Mouse (Mus musculus) midbrain, postnatal 0 days (tissue): ENCODE data around the gene Hagh. TPM values are rescaled to one million over a fixed set of nuclear protein-coding genes. Genes with fewer than 3 reads are reported as not detected.

Experiments used
- ATAC-seq: fragments of 200-750 bp; cut with Nextera tagmentation; 2 replicates; pipeline ENCODE4 v1.8.0; 2017; ENCODE audit warnings: moderate number of reproducible peaks, mild to moderate bottlenecking, moderate TSS enrichment, moderate library complexity; ENCODE audit not compliant: low FRiP score
- DNase-seq: peaks from one replicate; pipeline ENCODE4 v3.0.0-alpha.2; 2015; ENCODE audit warnings: low spot score
- H3K27ac ChIP-seq: fragments of 300-500 bp; sonication (generic); 2 replicates; pipeline ENCODE4 v1.5.1; 2014; ENCODE audit warnings: low read depth, mild to moderate bottlenecking, low read length, mixed read lengths
- H3K27me3 ChIP-seq: fragments of 300-500 bp; sonication (generic); 2 replicates; pipeline ENCODE4 v1.6.1; 2014; ENCODE audit warnings: low read length, control low read depth, mixed read lengths; ENCODE audit not compliant: insufficient read depth
- H3K36me3 ChIP-seq: fragments of 300-500 bp; sonication (generic); 2 replicates; pipeline ENCODE4 v1.6.1; 2014; ENCODE audit warnings: low read length, control low read depth, mixed read lengths; ENCODE audit not compliant: insufficient read depth
- H3K4me1 ChIP-seq: fragments of 300-500 bp; sonication (generic); 2 replicates; pipeline ENCODE4 v1.6.1; 2014; ENCODE audit warnings: mild to moderate bottlenecking, control low read depth, antibody characterized with exemption, low read length, mixed read lengths; ENCODE audit not compliant: insufficient read depth
- H3K4me2 ChIP-seq: fragments of 300-500 bp; sonication (generic); 2 replicates; pipeline ENCODE4 v1.6.1; 2014; ENCODE audit warnings: low read depth, mild to moderate bottlenecking, low read length, mixed read lengths; ENCODE audit not compliant: poor library complexity, severe bottlenecking
- H3K4me3 ChIP-seq: fragments of 300-500 bp; sonication (generic); 2 replicates; pipeline ENCODE4 v1.5.1; 2014; ENCODE audit warnings: low read depth, mild to moderate bottlenecking, low read length, moderate library complexity
- H3K9ac ChIP-seq: fragments of 300-500 bp; sonication (generic); replicated peaks from 2 replicates; pipeline ENCODE4 v1.6.1; 2014; ENCODE audit warnings: mild to moderate bottlenecking, low read length, moderate library complexity, mixed read lengths; ENCODE audit not compliant: poor library complexity, severe bottlenecking
- H3K9me3 ChIP-seq: fragments of 300-500 bp; sonication (generic); 2 replicates; pipeline ENCODE4 v1.6.1; 2016; ENCODE audit warnings: low read length, control low read depth
- CTCF ChIP-seq: IDR thresholded peaks from 2 replicates; pipeline ENCODE4 v1.5.1; 2016; ENCODE audit warnings: antibody characterized with exemption, mild to moderate bottlenecking
- WGBS: fragments of 180-500 bp; shearing (Covaris S2); extraction: QIAGEN DNeasy Blood & Tissue Kit; methylation state at CpG from one replicate; pipeline ENCODE4 v1.1.7; 2014; 5-methylcytosine and 5-hydroxymethylcytosine counted together
- polyA plus RNA-seq: library from polyadenylated mRNA; unstranded; fragments of >200 nt; fragmentation: Nextera tagmentation; extraction: Ambion mirVana; gene quantifications from 2 replicates; pipeline ENCODE4 v1.2.1, GENCODE M21; 2015
- total RNA-seq: library from RNA; depleted of rRNA; stranded (reverse); fragments of >200 nt; gene quantifications from 2 replicates; pipeline ENCODE4 v1.2.3, GENCODE M21; 2014

Hagh gene
- total and polyA plus RNA-seq, 2 experiments from 2014 or later: 74.0 to 119 TPM

DNA sequence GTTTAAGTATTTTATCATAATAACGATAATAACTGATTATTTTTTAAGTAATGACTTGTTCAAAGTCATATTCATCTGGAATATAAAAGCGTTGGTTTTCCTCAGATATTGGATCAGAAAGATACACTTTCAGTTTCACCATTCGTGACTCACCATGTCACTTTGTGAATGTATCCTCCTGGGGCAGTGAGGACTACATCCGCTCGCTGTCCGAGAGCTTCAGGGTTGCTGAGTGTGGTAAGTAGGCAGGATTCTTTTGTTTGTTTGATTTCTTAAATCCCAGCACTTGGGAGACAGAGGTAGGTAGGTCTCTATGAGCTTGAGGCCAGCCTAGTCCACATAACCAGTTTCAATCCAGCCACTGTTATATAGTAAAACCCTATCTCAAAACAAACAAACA lies 21.8 kb upstream of the Hagh start:
- Histone ChIP-seq H3K4me2 (no peak overlapping the region), H3K27me3 (0 out of 2 replicates have a peak, but pooled peaks cover 5% of the 10 kb centered on the region), H3K4me3 (no peak overlapping the region), H3K9ac (no peak overlapping the region), H3K9me3 (no peaks in the 10 kb centered on the region), H3K36me3 (no peaks in the 10 kb centered on the region), H3K27ac (no peak overlapping the region), H3K4me1 (no peaks in the 10 kb centered on the region)
- no peak for DNase-seq
- TF ChIP-seq CTCF: no peak
- 46% methylated on average over 6 of the region's 6 CpGs for WGBS
- ATAC-seq: no peak

DNA sequence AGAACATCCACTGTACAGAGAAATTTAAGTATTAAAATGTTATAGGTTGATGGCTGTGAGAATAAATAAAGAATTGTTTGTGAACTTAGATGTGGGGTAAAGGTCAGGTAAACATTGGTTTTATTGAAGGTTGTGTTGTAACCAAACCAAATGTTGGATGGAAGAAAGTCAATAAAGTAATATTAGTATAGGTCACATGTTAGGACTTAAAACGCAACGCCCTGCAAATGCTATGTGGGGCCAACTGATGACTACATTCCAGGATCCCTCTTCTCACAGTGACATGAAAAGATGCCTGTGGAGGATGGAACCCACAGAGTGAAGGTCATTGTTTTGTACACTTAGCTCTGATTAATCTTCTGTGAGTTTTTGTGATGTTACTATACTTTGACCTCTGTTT lies 20.5 kb upstream of the Hagh start:
- Histone ChIP-seq H3K4me3 (no peak overlapping the region), H3K9me3 (no peaks in the 10 kb centered on the region), H3K4me2 (no peak overlapping the region), H3K27me3 (0 out of 2 replicates have a peak, but pooled peaks cover 8% of the 10 kb centered on the region), H3K9ac (no peak overlapping the region), H3K36me3 (no peaks in the 10 kb centered on the region), H3K27ac (no peak overlapping the region), H3K4me1 (no peaks in the 10 kb centered on the region)
- DNase-seq (no peak), ATAC-seq (no peak)
- WGBS: 69% methylated on average over 2 of the region's 2 CpGs
- no peak for TF ChIP-seq CTCF

DNA sequence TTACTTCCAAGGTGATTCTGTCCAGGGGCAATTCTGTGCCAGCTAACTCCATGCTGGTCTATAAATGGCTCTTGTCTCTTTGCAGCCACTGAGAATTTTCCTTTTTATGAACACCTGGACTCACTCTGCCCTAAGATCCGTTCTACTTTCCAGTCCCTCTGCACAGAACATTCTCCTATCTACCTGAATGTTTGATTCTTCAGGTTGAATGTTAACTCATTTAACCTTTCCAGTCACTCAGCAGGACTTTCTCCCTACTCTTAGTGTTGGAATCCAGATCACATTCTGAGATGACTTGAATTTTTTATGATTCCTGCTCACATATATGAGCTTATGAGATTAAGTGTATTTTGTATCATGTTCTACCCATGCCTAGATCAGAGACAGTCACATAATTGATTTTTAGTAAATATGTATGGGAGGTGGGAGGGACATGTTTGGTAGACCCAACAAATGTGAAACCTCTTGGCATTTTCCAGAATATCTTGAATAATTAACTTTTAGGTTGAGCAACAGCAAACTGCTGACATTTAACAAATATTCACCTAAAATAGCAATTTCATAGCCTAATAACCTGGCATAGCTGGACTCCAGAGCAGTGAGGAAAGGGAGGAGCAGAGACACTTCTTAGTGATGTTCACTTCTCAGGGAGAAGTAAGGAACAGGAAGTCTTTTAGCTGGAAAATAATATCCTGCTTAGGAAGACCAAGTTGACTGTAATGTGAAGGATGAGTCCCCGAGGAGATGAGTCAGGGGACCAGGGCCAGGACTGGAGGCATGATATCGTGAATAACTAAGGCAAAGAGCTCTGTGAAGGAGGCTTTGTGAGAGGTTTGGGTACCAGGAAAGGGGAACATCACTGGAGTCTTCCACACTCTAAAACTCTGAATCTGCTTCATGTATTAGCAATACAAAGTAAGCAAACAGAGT lies 18.3 kb upstream of the Hagh start:
- Histone ChIP-seq H3K4me2 (no peak overlapping the region), H3K36me3 (no peaks in the 10 kb centered on the region), H3K9me3 (no peaks in the 10 kb centered on the region), H3K9ac (no peak overlapping the region), H3K4me1 (no peaks in the 10 kb centered on the region), H3K27ac (no peak overlapping the region), H3K27me3 (0 out of 2 replicates have a peak, but pooled peaks cover 8% of the 10 kb centered on the region), H3K4me3 (no peak overlapping the region)
- no peak for ATAC-seq
- 61% methylated on average over 3 of the region's 3 CpGs for WGBS
- no peak for DNase-seq
- no peak for TF ChIP-seq CTCF

DNA sequence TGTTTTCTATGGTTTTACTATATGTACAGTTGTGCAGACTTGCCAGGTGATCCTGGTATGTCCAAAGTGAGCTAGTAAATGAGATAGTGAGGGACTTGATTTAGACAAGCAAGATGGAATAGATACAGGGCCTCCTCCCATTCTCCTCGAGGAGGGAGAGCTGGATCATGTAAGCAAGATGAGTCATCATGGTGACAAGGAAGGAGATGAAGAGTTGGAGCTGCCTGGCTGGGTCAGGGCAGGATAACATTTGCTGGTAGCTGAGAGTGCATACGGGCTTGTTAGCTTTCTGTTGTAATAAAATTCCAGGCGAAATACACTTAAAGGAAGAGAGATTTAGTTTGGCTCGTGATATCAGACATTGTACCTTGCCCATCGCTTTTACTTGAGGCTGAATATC lies 398 bp downstream of the Hagh start:
- TF ChIP-seq CTCF: no peak
- DNase-seq (no peak), ATAC-seq (no peak)
- WGBS: 69% methylated on average over 5 of the region's 5 CpGs
- H3K4me1 ChIP-seq: no peaks in the 10 kb centered on the region
- H3K4me3 ChIP-seq: no peak overlapping the region
- H3K27ac ChIP-seq: no peak overlapping the region
- H3K36me3 ChIP-seq: no peaks in the 10 kb centered on the region
- no peak overlapping the region for H3K4me2 ChIP-seq
- no peak overlapping the region for H3K9ac ChIP-seq
- H3K27me3 ChIP-seq: peaks cover 22% of the 10 kb centered on the region; the same call in 1 of the 2 replicates
- no peaks in the 10 kb centered on the region for H3K9me3 ChIP-seq

DNA sequence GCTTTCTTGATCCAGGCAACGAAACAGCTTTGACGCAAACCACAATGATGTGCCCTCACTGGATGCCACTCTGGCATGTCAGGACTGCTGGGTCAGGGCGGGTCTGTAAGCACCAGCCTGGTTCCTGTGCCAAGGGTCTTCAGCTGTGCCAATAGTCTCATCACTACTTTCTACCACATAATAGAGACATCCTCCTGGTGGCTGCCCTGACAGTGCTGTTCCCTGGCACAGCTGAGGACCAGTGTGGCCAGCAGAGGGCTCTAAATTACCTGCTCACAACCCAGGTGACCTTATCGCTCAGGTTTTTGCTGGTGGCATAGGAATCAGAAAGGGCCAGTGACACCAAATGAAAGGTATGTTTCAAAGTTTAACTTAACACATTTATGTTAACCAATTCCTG lies 1.2 kb downstream of the Hagh start:
- H3K27me3 ChIP-seq: peaks cover 22% of the 10 kb centered on the region; the same call in 1 of the 2 replicates
- no peak overlapping the region for H3K4me2 ChIP-seq
- ATAC-seq (no peak), DNase-seq (peak; percentile 4)
- no peak overlapping the region for H3K4me3 ChIP-seq
- H3K4me1 ChIP-seq: no peaks in the 10 kb centered on the region
- peak; percentile 44 for TF ChIP-seq CTCF
- no peaks in the 10 kb centered on the region for H3K9me3 ChIP-seq
- H3K27ac ChIP-seq: no peak overlapping the region
- H3K36me3 ChIP-seq: no peaks in the 10 kb centered on the region
- H3K9ac ChIP-seq: no peak overlapping the region
- WGBS: 44% methylated on average over 4 of the region's 4 CpGs

DNA sequence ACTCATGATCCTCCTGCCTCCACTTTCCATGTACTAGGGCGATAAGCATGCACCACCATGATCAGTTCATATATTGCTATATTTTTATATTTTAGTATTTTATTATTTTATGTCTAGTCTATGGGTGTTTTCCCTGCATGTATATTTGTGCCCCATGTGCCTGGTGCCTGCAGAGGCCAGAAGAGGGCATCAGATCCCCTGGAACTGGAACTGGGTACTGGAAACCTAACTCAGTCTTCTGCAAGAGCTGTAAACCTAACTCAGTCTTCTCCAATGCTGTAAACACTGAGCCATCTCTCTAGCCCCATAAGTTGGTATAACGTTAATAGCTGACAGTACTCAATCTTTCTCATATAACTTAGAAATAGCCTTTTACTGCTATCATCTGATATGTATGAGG lies 2.7 kb downstream of the Hagh start:
- Histone ChIP-seq H3K9me3 (no peaks in the 10 kb centered on the region), H3K4me3 (no peak overlapping the region), H3K36me3 (no peaks in the 10 kb centered on the region), H3K4me1 (no peaks in the 10 kb centered on the region), H3K9ac (no peak overlapping the region), H3K27ac (no peak overlapping the region), H3K27me3 (peaks cover 18% of the 10 kb centered on the region; the same call in 1 of the 2 replicates), H3K4me2 (no peak overlapping the region)
- DNase-seq (no peak), ATAC-seq (no peak)
- no peak for TF ChIP-seq CTCF
- WGBS: 63% methylated on average over 2 of the region's 2 CpGs
